Mouse (Mus musculus) hindbrain, postnatal 0 days (tissue): Measurements from ENCODE around the gene Gorasp1. TPM values are rescaled to one million over a fixed set of nuclear protein-coding genes. Genes with fewer than 3 reads are reported as not detected.

Experiments used
- ATAC-seq: fragments of 200-750 bp; cut with Nextera tagmentation; 2 replicates; pipeline ENCODE4 v1.8.0; 2017; ENCODE audit warnings: mild to moderate bottlenecking, moderate TSS enrichment, moderate library complexity
- DNase-seq: peaks from one replicate; pipeline ENCODE4 v3.0.0-alpha.2; 2015; ENCODE audit warnings: low spot score
- H3K27ac ChIP-seq: fragments of 300-500 bp; sonication (generic); 2 replicates; pipeline ENCODE4 v1.5.1; 2014; ENCODE audit warnings: mild to moderate bottlenecking
- H3K27me3 ChIP-seq: fragments of 300-500 bp; sonication (generic); 2 replicates; pipeline ENCODE4 v1.6.1; 2014; ENCODE audit warnings: low read length, mixed read lengths; ENCODE audit not compliant: insufficient read depth
- H3K36me3 ChIP-seq: fragments of 300-500 bp; sonication (generic); 2 replicates; pipeline ENCODE4 v1.6.1; 2014; ENCODE audit warnings: low read length, mixed read lengths; ENCODE audit not compliant: insufficient read depth
- H3K4me1 ChIP-seq: fragments of 300-500 bp; sonication (generic); 2 replicates; pipeline ENCODE4 v1.6.1; 2014; ENCODE audit warnings: antibody characterized with exemption, low read length, mixed read lengths; ENCODE audit not compliant: insufficient read depth
- H3K4me2 ChIP-seq: fragments of 300-500 bp; sonication (generic); 2 replicates; pipeline ENCODE4 v1.6.1; 2014; ENCODE audit warnings: low read depth, mild to moderate bottlenecking, low read length, moderate library complexity, mixed read lengths
- H3K4me3 ChIP-seq: fragments of 300-500 bp; sonication (generic); 2 replicates; pipeline ENCODE4 v1.5.1; 2014; ENCODE audit warnings: low read length
- H3K9ac ChIP-seq: fragments of 300-500 bp; sonication (generic); replicated peaks from 2 replicates; pipeline ENCODE4 v1.6.1; 2014; ENCODE audit warnings: mild to moderate bottlenecking, low read length, moderate library complexity, mixed read lengths
- H3K9me3 ChIP-seq: fragments of 300-500 bp; sonication (generic); 2 replicates; pipeline ENCODE4 v1.6.1; 2016; ENCODE audit warnings: low read length, mixed read lengths
- CTCF ChIP-seq: IDR thresholded peaks from 2 replicates; pipeline ENCODE4 v1.5.1; 2016; ENCODE audit warnings: antibody characterized with exemption, control low read depth, low read depth
- WGBS: fragments of 180-500 bp; shearing (Covaris S2); extraction: QIAGEN DNeasy Blood & Tissue Kit; methylation state at CpG from one replicate; pipeline ENCODE4 v1.1.7; 2014; 5-methylcytosine and 5-hydroxymethylcytosine counted together
- polyA plus RNA-seq: library from polyadenylated mRNA; unstranded; fragments of >200 nt; fragmentation: Nextera tagmentation; extraction: Ambion mirVana; gene quantifications from 2 replicates; pipeline ENCODE4 v1.2.1, GENCODE M21; 2015
- total RNA-seq: library from RNA; depleted of rRNA; stranded (reverse); fragments of >200 nt; gene quantifications from 2 replicates; pipeline ENCODE4 v1.2.3, GENCODE M21; 2014

Gorasp1 gene
- total and polyA plus RNA-seq, 2 experiments from 2014 or later, result 21.1 to 28.1 TPM

DNA sequence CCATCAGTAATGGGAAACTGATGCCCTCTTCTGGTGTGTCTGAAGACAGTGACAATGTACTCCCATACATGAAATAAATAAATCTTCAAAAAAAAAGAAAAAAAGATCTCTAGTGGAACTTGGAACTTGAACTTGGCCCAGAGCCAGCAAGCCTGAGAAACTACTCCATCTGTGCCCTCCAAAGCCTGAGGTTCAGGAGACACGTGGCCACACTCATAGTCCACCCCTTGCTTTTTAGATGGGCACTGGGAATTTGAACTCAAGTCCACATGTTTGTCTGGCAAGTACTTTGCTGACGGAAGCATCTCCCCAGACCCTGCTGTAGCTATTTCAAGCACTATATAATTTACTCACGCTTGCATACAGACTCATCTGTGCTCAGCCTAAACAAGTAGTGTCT, 27.8 kb upstream of the Gorasp1 start:
- H3K9ac ChIP-seq, result no peak overlapping the region
- H3K4me2 ChIP-seq, result no peak overlapping the region
- H3K9me3 ChIP-seq, result no peaks in the 10 kb centered on the region
- DNase-seq, result no peak
- peaks cover 5% of the 10 kb centered on the region; the same call in 1 of the 2 replicates for H3K4me1 ChIP-seq
- WGBS, result 62% methylated on average over 3 of the region's 3 CpGs
- no peak for TF ChIP-seq CTCF
- no peak overlapping the region for H3K4me3 ChIP-seq
- ATAC-seq, result no peak
- no peaks in the 10 kb centered on the region for H3K27me3 ChIP-seq
- H3K27ac ChIP-seq, result no peak overlapping the region
- no peaks in the 10 kb centered on the region for H3K36me3 ChIP-seq

DNA sequence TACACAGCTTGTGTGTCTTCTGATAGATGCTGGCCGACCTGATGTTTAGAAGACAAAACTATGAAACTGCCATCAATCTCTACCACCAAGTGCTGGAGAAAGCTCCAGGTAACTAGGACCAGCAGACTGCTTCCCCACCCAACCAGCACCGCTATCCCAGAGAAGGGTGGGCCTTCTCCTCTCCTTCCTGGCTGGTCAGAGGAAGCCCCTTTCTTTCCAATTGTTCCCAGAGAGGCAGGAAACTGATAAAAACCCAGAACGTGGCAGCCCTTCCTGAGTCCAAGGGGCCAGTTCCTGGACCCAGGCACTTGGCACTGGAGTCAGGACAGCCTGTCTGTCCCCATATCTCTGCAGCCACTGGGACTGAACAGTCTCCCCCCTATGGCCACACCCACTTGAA, 26.8 kb upstream of the Gorasp1 start:
- Histone ChIP-seq H3K9me3 (no peaks in the 10 kb centered on the region), H3K27ac (no peak overlapping the region), H3K9ac (no peak overlapping the region), H3K36me3 (no peaks in the 10 kb centered on the region), H3K4me3 (no peak overlapping the region), H3K27me3 (no peaks in the 10 kb centered on the region), H3K4me1 (no peaks in the 10 kb centered on the region), H3K4me2 (no peak overlapping the region)
- no peak for ATAC-seq
- WGBS, result 85% methylated on average over 3 of the region's 3 CpGs
- DNase-seq, result no peak
- no peak for TF ChIP-seq CTCF

DNA sequence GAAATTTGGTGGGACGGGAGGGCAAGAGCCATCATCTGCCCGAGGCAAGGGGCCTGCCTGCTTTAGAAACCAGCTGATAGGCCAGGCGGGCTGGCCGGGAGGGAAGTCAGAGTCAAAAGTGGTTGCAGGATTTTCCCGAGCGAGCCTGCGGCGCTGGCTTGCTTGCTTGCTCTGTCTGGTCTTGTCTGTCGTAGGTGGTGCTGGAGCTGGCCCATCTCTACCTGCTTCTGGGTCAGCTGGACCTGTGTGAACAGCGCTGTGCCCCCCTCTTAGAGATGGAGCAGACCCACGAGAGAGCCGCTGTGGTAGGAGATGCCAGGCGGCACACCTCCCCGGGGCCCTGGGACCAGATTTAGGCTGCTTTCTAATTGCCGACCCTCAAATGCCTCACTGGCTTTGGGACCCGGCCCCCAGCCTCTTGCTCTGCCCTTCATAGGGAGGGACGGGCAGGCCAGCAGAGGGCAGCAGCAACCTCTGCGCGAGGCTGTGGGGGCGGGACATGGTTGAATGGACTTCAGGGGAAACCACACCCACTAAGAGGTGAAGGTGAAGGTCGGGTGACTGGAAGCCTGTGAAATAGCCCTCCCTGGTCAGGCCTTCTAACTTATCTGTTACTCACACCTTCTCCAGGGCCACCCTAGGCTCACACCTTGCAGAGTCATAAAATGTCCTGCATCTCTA, 25.8 kb upstream of the Gorasp1 start:
- DNase-seq (peak; percentile 66), ATAC-seq (peak; percentile 68; the same call in 1 of the 2 replicates)
- WGBS, result 15% methylated on average over 20 of the region's 21 CpGs
- Histone ChIP-seq H3K4me1 (no peaks in the 10 kb centered on the region), H3K36me3 (no peaks in the 10 kb centered on the region), H3K4me3 (no peak overlapping the region), H3K9ac (no peak overlapping the region), H3K27me3 (no peaks in the 10 kb centered on the region), H3K4me2 (no peak overlapping the region), H3K9me3 (no peaks in the 10 kb centered on the region), H3K27ac (no peak overlapping the region)
- TF ChIP-seq CTCF, result peak; percentile 83

DNA sequence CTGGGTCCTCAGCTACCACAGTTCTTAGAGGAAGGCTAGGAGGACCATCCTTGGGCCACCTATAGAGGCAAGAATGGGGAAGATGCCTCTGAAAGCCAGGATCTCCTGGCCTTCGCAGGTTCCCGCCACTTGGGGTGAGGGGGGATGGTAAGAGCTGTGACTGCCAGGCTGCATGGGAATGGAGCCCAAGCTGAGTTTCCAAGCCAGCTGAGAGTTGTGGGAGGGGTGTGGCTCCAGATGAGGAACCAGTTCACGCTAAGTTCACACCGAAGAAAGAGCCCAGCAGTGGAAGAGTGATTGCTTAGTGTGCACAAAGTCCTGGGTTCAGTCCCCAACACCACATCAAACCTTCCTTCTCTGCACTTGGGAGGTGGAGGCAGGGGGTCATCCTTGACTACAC, 24.9 kb upstream of the Gorasp1 start:
- Histone ChIP-seq H3K9me3 (no peaks in the 10 kb centered on the region), H3K4me2 (no peak overlapping the region), H3K27me3 (no peaks in the 10 kb centered on the region), H3K4me3 (no peak overlapping the region), H3K27ac (no peak overlapping the region), H3K4me1 (no peaks in the 10 kb centered on the region), H3K9ac (no peak overlapping the region), H3K36me3 (no peaks in the 10 kb centered on the region)
- 82% methylated on average over 4 of the region's 4 CpGs for WGBS
- DNase-seq, result no peak
- no peak for TF ChIP-seq CTCF
- ATAC-seq, result no peak

DNA sequence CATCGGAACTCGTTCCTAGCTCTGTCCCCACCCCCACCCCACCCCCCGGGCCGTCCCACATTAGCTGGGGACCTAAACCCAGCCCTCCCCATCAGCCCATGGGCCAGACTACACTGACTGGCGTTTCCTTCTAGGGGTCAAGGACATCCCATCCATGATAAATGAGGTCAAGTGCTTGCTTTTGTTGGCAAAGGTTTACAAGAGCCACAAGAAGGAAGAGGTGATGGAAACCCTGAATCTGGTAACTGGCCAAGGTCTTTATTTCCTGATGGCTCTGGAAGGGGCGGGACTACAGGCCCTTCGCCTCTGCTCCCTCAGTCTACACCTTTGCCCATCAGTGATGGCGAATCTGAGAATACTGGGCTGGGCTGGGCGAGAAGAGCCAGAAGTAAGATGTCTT, 21.5 kb upstream of the Gorasp1 start:
- ATAC-seq (no peak), DNase-seq (no peak)
- no peak for TF ChIP-seq CTCF
- Histone ChIP-seq H3K4me1 (no peaks in the 10 kb centered on the region), H3K27me3 (no peaks in the 10 kb centered on the region), H3K4me2 (no peak overlapping the region), H3K27ac (no peak overlapping the region), H3K9me3 (no peaks in the 10 kb centered on the region), H3K4me3 (no peak overlapping the region), H3K9ac (no peak overlapping the region), H3K36me3 (no peaks in the 10 kb centered on the region)
- 82% methylated on average over 9 of the region's 9 CpGs for WGBS

DNA sequence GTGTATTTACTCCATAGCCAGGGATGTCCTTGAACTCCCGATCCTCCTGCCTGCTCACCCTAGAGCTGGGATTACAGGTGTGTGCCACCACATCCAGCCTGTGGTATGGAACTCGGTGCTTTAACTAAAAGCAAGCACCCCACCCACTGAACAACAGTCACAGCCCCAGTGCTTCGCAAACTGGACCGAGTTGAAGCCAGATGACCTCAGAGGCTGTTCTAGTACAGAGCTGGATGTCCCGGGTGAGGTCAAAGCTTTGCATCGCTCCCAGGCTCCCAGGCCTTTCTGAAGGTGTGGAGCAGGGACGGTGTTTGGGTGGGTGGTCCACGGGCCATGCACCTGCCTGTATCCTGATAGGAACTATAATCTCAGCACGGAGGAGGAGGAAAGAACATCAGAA, 14.0 kb upstream of the Gorasp1 start:
- WGBS, result 90% methylated on average over 9 of the region's 9 CpGs
- H3K4me2 ChIP-seq, result no peak overlapping the region

DNA sequence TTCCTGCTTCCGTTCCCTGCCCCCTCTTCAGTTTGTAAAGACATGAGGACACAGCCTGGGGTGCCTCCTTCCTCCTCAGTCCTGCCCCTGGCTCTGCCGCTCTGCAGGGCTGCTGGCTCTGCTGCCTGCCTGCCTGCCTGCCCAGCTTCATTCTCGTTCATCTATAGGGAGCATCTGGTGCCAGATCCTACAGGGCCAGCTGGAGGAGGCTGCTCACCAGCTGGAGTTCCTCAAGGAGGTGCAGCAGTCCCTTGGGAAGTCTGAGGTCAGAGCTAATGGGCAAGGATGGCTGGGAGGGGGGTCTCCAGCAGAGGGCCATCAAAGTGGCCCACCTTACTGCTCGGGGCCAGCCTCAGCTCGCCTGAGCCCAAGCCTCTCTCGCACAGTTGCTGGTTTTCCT, 13.1 kb upstream of the Gorasp1 start:
- Histone ChIP-seq H3K36me3 (no peaks in the 10 kb centered on the region), H3K4me2 (no peak overlapping the region), H3K4me3 (no peak overlapping the region), H3K9ac (no peak overlapping the region), H3K27ac (peak overlapping the region; percentile 36; the same call in 1 of the 2 replicates), H3K9me3 (no peaks in the 10 kb centered on the region), H3K4me1 (no peaks in the 10 kb centered on the region), H3K27me3 (no peaks in the 10 kb centered on the region)
- 0 out of 2 replicates have a peak, but pooled peaks have one; percentile 43 for ATAC-seq
- DNase-seq, result peak; percentile 20
- no peak for TF ChIP-seq CTCF
- 37% methylated on average over 6 of the region's 6 CpGs for WGBS

More for the DNA sequence above, 14.0 kb upstream of the Gorasp1 start:
- ATAC-seq, result no peak
- Histone ChIP-seq H3K9ac (no peak overlapping the region), H3K4me3 (no peak overlapping the region), H3K27me3 (no peaks in the 10 kb centered on the region), H3K4me1 (no peaks in the 10 kb centered on the region), H3K36me3 (no peaks in the 10 kb centered on the region), H3K27ac (no peak overlapping the region), H3K9me3 (no peaks in the 10 kb centered on the region)
- no peak for DNase-seq
- no peak for TF ChIP-seq CTCF
